Mouse (Mus musculus): ENCODE results near the gene Ptms. TPM values are rescaled to one million over a fixed set of nuclear protein-coding genes. Genes with fewer than 3 reads are reported as not detected.

The Ptms gene
- polyA plus RNA-seq (2015; fragmentation: Nextera tagmentation; extraction: Ambion mirVana), result 700 and 743 TPM in 2 replicates

DNA sequence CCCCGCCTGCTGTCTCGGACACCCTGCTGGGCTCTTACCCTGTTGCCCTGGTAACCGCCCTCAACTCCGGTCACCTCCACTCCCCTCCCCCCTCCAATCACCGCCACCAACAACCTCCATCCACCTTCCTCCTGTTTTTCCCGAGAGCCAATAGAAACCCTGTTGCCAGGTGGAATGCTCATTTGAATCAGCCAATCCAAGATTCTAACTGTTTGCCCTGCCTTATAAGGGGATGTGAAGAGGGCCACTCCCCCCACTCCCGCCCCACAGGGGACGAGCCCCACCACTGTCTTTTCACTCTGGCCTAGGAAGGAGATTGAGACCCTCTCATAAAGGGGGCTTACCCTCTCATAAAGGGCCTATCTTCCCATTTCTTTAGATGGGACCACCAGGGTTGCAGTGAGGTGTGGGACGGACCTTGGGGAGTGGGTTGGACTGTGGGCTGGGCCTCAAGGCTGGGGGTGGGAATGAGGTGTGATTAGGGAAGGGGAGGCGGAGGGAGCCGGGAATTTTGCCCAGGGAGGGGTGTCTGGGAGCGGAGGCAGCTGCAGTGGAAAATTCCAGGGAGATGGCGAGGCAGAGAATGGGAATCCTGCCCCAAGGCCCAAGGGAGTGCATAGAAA, at the start of gene Ptms:
Gene Ptms (minus strand): TSS at position 409 of the 623 bp plus-strand sequence.
- H3K36me3 ChIP-seq (ENCODE audit: control insufficient read depth, insufficient read depth, low read length), result no peaks in the 10 kb centered on the region
- peaks cover 36% of the 10 kb centered on the region for H3K4me1 ChIP-seq (ENCODE audit: control insufficient read depth, insufficient read depth, low read length)
- peak within 1 kb of the TSS; percentile 58 for H3K9ac ChIP-seq (ENCODE audit: low read depth, low read length)
- no peaks in the 10 kb centered on the region for H3K9me3 ChIP-seq (replicated peaks; ENCODE audit: control insufficient read depth, low read length, poor library complexity, severe bottlenecking)
- peak within 1 kb of the TSS; percentile 93 for H3K4me3 ChIP-seq (ENCODE audit: low read depth, low read length)
- peak within 1 kb of the TSS; percentile 74 for H3K4me2 ChIP-seq (ENCODE audit: low read length)
- H3K27ac ChIP-seq (ENCODE audit: low read length), result peak within 1 kb of the TSS; percentile 100
- 1% methylated on average over 13 of the region's 13 CpGs for WGBS
- peak; percentile 89 for ATAC-seq
- H3K27me3 ChIP-seq (ENCODE audit: control insufficient read depth, insufficient read depth, low read depth, low read length), result no peaks in the 10 kb centered on the region

DNA sequence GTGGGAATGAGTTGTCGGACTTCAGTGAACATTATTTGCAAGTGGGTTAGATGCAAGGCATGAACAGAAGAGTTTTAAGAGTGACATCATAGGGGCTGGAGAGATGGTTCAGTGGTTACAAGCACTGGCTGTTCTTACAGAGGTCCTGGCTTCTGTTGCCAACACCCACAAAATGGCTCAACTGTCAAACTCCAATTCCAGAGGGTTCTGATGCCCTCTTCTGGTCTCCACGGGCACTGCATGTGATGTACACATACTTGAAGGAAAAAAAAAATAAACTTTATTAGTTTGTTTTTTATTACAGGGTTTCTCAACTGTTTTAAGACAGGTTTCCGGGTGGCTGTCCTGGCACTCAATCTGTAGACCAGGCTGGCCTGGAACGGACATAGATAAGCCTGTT, 47.9 kb upstream of the Ptms start:
- H3K4me3 ChIP-seq (ENCODE audit: low read depth, low read length), result no peak overlapping the region
- no peak overlapping the region for H3K4me2 ChIP-seq (ENCODE audit: low read length)
- no peak overlapping the region for H3K27ac ChIP-seq (ENCODE audit: low read length)
- H3K36me3 ChIP-seq (ENCODE audit: control insufficient read depth, insufficient read depth, low read length), result no peaks in the 10 kb centered on the region
- no peaks in the 10 kb centered on the region for H3K27me3 ChIP-seq (ENCODE audit: control insufficient read depth, insufficient read depth, low read depth, low read length)
- no peak for ATAC-seq
- H3K9me3 ChIP-seq (replicated peaks; ENCODE audit: control insufficient read depth, low read length, poor library complexity, severe bottlenecking), result no peaks in the 10 kb centered on the region
- WGBS, result 73% methylated on average over 4 of the region's 4 CpGs
- H3K4me1 ChIP-seq (ENCODE audit: control insufficient read depth, insufficient read depth, low read length), result peaks cover 17% of the 10 kb centered on the region
- H3K9ac ChIP-seq (ENCODE audit: low read depth, low read length), result no peak overlapping the region

DNA sequence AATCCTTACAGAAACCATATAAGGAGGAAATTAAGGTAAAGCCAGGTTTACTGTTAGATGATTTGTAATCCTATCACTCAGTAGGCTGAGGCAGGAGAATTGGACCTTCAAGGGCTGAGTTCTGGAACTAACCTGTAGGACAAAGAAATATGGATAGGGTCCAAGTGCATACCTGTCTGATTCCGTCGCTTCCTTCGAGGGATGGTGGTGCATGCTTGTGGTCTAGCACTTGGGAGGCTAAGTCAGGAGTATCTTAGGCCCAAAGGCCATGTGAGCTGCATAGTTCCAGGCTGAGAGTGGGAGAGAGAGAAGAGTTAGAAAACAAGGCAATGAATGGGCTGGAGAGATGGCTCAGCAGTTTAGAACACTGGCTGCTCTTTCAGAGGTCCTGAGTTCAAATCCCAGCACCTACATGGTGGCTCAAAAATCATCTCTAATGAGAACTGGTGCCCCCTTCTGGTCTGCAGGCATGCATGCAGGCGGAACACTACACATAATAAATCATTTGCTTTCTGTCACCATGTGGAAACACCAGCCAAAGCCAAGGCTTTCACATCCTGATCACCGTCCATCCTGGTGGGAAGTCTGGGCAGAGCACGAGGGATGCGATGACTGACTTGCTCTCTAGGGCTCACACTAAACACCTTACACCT, 46.7 kb upstream of the Ptms start:
- Histone ChIP-seq H3K4me2 (ENCODE audit: low read length) (peak overlapping the region; percentile 87), H3K36me3 (ENCODE audit: control insufficient read depth, insufficient read depth, low read length) (no peaks in the 10 kb centered on the region), H3K27me3 (ENCODE audit: control insufficient read depth, insufficient read depth, low read depth, low read length) (no peaks in the 10 kb centered on the region), H3K4me3 (ENCODE audit: low read depth, low read length) (peak overlapping the region; percentile 70; the same call in 1 of the 2 replicates), H3K27ac (ENCODE audit: low read length) (no peak overlapping the region), H3K9ac (ENCODE audit: low read depth, low read length) (no peak overlapping the region), H3K9me3 (replicated peaks; ENCODE audit: control insufficient read depth, low read length, poor library complexity, severe bottlenecking) (no peaks in the 10 kb centered on the region), H3K4me1 (ENCODE audit: control insufficient read depth, insufficient read depth, low read length) (peaks cover 17% of the 10 kb centered on the region)
- 96% methylated on average over 7 of the region's 7 CpGs for WGBS
- no peak for ATAC-seq

DNA sequence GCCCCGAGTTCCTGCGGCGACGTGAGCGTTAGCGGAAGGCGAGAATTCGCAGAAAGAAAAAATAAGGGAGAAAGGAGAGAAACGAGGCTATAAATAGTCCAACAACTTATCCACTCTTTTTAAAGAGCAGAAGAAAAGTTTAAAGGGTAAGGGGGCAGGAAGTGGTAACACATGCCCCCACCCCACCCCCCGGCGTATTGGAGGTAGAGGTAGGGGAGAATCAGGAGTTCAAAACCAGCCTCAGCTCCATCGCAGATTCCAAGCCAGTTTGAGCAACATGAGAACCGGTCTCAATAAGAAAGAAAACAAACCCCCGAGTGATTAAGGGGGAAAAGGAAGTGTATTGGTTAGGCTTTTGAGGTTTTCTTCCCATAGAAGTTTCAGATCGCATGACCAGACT, 45.8 kb upstream of the Ptms start:
- ATAC-seq, result peak; percentile 7; the same call in 1 of the 2 replicates
- Histone ChIP-seq H3K27ac (ENCODE audit: low read length) (peak overlapping the region; percentile 86), H3K27me3 (ENCODE audit: control insufficient read depth, insufficient read depth, low read depth, low read length) (no peaks in the 10 kb centered on the region), H3K4me3 (ENCODE audit: low read depth, low read length) (peak overlapping the region; percentile 70), H3K36me3 (ENCODE audit: control insufficient read depth, insufficient read depth, low read length) (peaks cover 6% of the 10 kb centered on the region), H3K9ac (ENCODE audit: low read depth, low read length) (peak overlapping the region; percentile 83), H3K9me3 (replicated peaks; ENCODE audit: control insufficient read depth, low read length, poor library complexity, severe bottlenecking) (no peaks in the 10 kb centered on the region), H3K4me2 (ENCODE audit: low read length) (peak overlapping the region; percentile 87), H3K4me1 (ENCODE audit: control insufficient read depth, insufficient read depth, low read length) (peaks cover 17% of the 10 kb centered on the region)
- 17% methylated on average over 15 of the region's 15 CpGs for WGBS

DNA sequence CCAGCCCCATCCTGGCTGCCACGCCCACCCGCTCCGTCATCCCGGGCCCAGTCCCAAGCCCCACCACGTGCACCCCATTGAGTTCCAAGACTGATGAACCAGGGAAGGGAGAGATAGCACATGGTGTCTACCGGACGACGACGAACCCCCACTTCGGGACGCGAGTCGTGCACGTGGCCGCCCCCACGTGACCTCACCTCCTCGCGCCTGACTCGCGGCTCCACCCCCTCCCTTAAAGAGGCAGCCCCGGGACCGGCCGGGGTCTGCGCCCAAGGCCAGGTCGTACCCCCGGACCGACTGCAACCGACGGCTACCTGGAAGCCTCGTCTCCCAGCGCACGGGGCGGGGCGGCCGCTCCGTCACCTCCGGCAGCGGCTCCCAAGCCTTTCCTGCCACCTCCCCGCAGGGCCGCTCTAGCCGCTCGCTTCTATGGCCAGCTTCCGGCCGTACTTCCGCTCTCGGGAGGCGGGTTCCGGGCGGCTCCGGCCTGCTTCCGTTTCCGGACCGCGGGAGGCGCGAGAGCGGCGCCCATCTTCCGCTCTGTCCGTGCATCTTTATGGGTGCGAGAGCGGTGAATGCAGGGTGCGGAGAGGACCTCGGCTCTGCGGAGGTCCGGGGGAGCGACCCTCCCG, 45.3 kb upstream of the Ptms start, which contains the start of gene Cops7a:
Gene Cops7a (minus strand): TSS at position 451 of the 632 bp plus-strand sequence.
- peak within 1 kb of the TSS; percentile 83 for H3K9ac ChIP-seq (ENCODE audit: low read depth, low read length)
- WGBS, result under 1% methylated on average over 68 of the region's 68 CpGs
- H3K36me3 ChIP-seq (ENCODE audit: control insufficient read depth, insufficient read depth, low read length), result peaks cover 6% of the 10 kb centered on the region
- peak within 1 kb of the TSS; percentile 98 for H3K4me2 ChIP-seq (ENCODE audit: low read length)
- no peaks in the 10 kb centered on the region for H3K27me3 ChIP-seq (ENCODE audit: control insufficient read depth, insufficient read depth, low read depth, low read length)
- ATAC-seq, result peak; percentile 97
- H3K4me1 ChIP-seq (ENCODE audit: control insufficient read depth, insufficient read depth, low read length), result peaks cover 17% of the 10 kb centered on the region
- H3K4me3 ChIP-seq (ENCODE audit: low read depth, low read length), result peak within 1 kb of the TSS; percentile 70
- H3K27ac ChIP-seq (ENCODE audit: low read length), result peak within 1 kb of the TSS; percentile 86
- no peaks in the 10 kb centered on the region for H3K9me3 ChIP-seq (replicated peaks; ENCODE audit: control insufficient read depth, low read length, poor library complexity, severe bottlenecking)

DNA sequence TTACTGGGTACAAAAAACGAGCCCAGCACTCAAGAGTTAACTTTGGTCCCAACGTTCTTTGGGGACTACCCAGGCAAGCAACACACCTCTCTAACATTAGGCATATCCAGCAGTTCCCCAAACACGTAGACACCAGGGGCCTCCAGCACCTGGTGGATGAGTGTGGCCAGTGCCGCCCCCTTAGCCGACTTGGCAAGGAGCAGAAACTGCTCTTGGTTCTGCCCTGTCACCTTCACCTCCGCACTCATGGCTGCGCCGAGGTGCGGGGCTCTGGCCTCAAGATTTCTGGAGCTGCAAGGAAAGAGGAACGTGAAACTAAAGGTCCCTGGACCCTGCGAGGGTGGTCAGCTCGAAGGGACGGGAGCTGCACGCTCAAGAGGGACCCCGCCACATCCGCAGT, 44.7 kb upstream of the Ptms start:
- peak overlapping the region; percentile 98 for H3K4me2 ChIP-seq (ENCODE audit: low read length)
- H3K9ac ChIP-seq (ENCODE audit: low read depth, low read length), result peak overlapping the region; percentile 83
- WGBS, result 41% methylated on average over 16 of the region's 16 CpGs
- H3K4me1 ChIP-seq (ENCODE audit: control insufficient read depth, insufficient read depth, low read length), result peaks cover 17% of the 10 kb centered on the region
- H3K4me3 ChIP-seq (ENCODE audit: low read depth, low read length), result peak overlapping the region; percentile 70
- no peaks in the 10 kb centered on the region for H3K9me3 ChIP-seq (replicated peaks; ENCODE audit: control insufficient read depth, low read length, poor library complexity, severe bottlenecking)
- peaks cover 6% of the 10 kb centered on the region for H3K36me3 ChIP-seq (ENCODE audit: control insufficient read depth, insufficient read depth, low read length)
- peak overlapping the region; percentile 86 for H3K27ac ChIP-seq (ENCODE audit: low read length)
- no peaks in the 10 kb centered on the region for H3K27me3 ChIP-seq (ENCODE audit: control insufficient read depth, insufficient read depth, low read depth, low read length)
- ATAC-seq, result peak; percentile 27

DNA sequence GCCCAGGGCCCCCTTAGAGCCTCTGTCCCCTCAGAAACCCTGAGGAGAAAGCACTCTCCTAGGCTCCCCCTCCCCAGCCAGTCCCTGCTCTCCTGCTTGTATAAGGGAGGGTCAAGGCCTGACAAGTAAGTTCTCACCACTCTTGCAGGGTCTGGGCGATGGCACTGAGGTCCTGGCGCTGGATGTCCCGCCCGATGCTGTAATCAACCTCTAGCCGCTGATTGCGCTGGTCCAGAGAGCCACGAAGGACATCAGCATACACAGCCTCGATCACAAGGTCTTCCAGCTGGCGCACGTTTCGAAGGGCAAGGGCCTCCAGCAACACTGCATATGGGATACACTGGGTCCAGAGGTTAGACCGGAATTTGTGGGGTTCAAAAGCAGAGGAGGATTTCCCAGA, 41.1 kb upstream of the Ptms start:
- Histone ChIP-seq H3K4me2 (ENCODE audit: low read length) (no peak overlapping the region), H3K4me3 (ENCODE audit: low read depth, low read length) (no peak overlapping the region), H3K4me1 (ENCODE audit: control insufficient read depth, insufficient read depth, low read length) (peaks cover 11% of the 10 kb centered on the region), H3K36me3 (ENCODE audit: control insufficient read depth, insufficient read depth, low read length) (peaks cover 18% of the 10 kb centered on the region), H3K27ac (ENCODE audit: low read length) (no peak overlapping the region), H3K9ac (ENCODE audit: low read depth, low read length) (no peak overlapping the region), H3K9me3 (replicated peaks; ENCODE audit: control insufficient read depth, low read length, poor library complexity, severe bottlenecking) (no peaks in the 10 kb centered on the region), H3K27me3 (ENCODE audit: control insufficient read depth, insufficient read depth, low read depth, low read length) (no peaks in the 10 kb centered on the region)
- 94% methylated on average over 12 of the region's 12 CpGs for WGBS
- no peak for ATAC-seq

DNA sequence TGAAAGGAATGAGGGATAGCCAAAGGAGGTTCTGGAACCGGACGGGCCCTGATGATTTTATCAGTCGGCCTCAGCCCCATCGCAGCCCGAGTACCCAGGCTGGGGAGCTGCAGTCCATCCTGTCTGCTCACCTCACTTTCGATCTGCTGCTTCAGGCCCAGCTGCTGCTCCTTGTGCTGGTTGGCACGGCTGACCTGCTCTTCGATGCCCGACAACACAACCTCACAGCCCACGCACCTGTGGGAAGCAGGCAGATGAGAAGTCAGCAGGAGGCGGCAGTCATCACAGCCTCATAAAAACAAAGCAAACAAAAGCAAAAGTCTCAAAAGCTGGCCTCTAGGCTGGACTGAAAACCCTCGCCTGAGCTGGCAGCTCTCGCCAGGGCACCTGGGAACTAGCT, 40.1 kb upstream of the Ptms start:
- Histone ChIP-seq H3K4me1 (ENCODE audit: control insufficient read depth, insufficient read depth, low read length) (peaks cover 9% of the 10 kb centered on the region), H3K9ac (ENCODE audit: low read depth, low read length) (no peak overlapping the region), H3K27ac (ENCODE audit: low read length) (no peak overlapping the region), H3K9me3 (replicated peaks; ENCODE audit: control insufficient read depth, low read length, poor library complexity, severe bottlenecking) (no peaks in the 10 kb centered on the region), H3K36me3 (ENCODE audit: control insufficient read depth, insufficient read depth, low read length) (peaks cover 18% of the 10 kb centered on the region), H3K27me3 (ENCODE audit: control insufficient read depth, insufficient read depth, low read depth, low read length) (no peaks in the 10 kb centered on the region), H3K4me2 (ENCODE audit: low read length) (no peak overlapping the region), H3K4me3 (ENCODE audit: low read depth, low read length) (no peak overlapping the region)
- WGBS, result 96% methylated on average over 13 of the region's 13 CpGs
- no peak for ATAC-seq

DNA sequence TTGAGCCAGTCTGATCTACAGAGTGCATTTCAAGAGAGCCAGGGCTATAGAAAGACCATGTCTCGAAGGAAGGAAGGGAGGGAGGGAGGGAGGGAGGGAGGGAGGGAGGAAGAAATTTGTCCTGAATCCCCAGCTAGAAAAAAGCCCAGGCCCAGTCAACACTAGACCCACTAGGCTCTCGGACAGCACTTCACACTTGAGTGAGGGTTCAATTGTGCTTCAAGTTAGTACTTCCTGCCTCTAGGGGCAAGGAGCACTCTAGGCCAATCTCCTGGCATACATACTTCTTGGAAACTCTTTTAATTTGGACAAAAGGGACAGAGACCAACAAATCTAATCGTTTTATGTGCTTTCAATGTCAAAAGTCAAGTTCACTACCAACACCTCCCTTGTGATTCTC, 38.2 kb upstream of the Ptms start:
- H3K4me1 ChIP-seq (ENCODE audit: control insufficient read depth, insufficient read depth, low read length), result no peaks in the 10 kb centered on the region
- H3K27ac ChIP-seq (ENCODE audit: low read length), result no peak overlapping the region
- WGBS, result 80% methylated on average over 3 of the region's 3 CpGs
- no peak overlapping the region for H3K9ac ChIP-seq (ENCODE audit: low read depth, low read length)
- no peak overlapping the region for H3K4me3 ChIP-seq (ENCODE audit: low read depth, low read length)
- peaks cover 18% of the 10 kb centered on the region for H3K36me3 ChIP-seq (ENCODE audit: control insufficient read depth, insufficient read depth, low read length)
- no peaks in the 10 kb centered on the region for H3K27me3 ChIP-seq (ENCODE audit: control insufficient read depth, insufficient read depth, low read depth, low read length)
- no peaks in the 10 kb centered on the region for H3K9me3 ChIP-seq (replicated peaks; ENCODE audit: control insufficient read depth, low read length, poor library complexity, severe bottlenecking)
- no peak overlapping the region for H3K4me2 ChIP-seq (ENCODE audit: low read length)
- ATAC-seq, result no peak
